Mouse (Mus musculus): ENCODE results near the gene Agpat4. TPM values are rescaled to one million over a fixed set of nuclear protein-coding genes. Genes with fewer than 3 reads are reported as not detected.
A peak's percentile ranks its signal among the peaks of the same experiment; 100 is the strongest.

Agpat4 gene
- polyA plus RNA-seq, 1 experiment from 2014 or later, result 58.2 TPM

GRCm38 (mm10) chr17:12225227-12225626 lies 106.7 kb downstream of the Agpat4 start:
- TF ChIP-seq CTCF (IDR thresholded peaks at IDR 0.05) (peak; percentile 31), EP300 (IDR thresholded peaks at IDR 0.05) (no peak)
- Histone ChIP-seq H3K4me1 (ENCODE audit: insufficient read depth, low read depth, low read length) (no peaks in the 10 kb centered on the region), H3K4me2 (replicated peaks; ENCODE audit: low read depth, low read length) (no peak overlapping the region), H3K36me3 (ENCODE audit: insufficient read depth, low read length) (peaks cover 13% of the 10 kb centered on the region; the same call in 1 of the 2 replicates), H3K4me3 (ENCODE audit: low read depth, low read length) (no peak overlapping the region), H3K27me3 (replicated peaks; ENCODE audit: insufficient read depth, low read length) (no peaks in the 10 kb centered on the region), H3K9ac (replicated peaks; ENCODE audit: low read depth) (no peak overlapping the region), H3K9me3 (ENCODE audit: low read length) (no peaks in the 10 kb centered on the region), H3K27ac (ENCODE audit: low read length) (no peak overlapping the region)
- DNase-seq (ENCODE audit: low spot score) (no peak), ATAC-seq (no peak)
- 35% methylated on average over 1 of the region's 1 CpGs for WGBS

- DNase-seq (ENCODE audit: low spot score) (peak; percentile 74), ATAC-seq (no peak)
- 46% methylated on average over 12 of the region's 12 CpGs for WGBS
- TF ChIP-seq EP300 (IDR thresholded peaks at IDR 0.05), result no peak
- TF ChIP-seq CTCF (IDR thresholded peaks at IDR 0.05), result peak; percentile 78
- H3K27me3 ChIP-seq (replicated peaks; ENCODE audit: insufficient read depth, low read length), result no peaks in the 10 kb centered on the region
- H3K9ac ChIP-seq (replicated peaks; ENCODE audit: low read depth), result no peak overlapping the region
- H3K9me3 ChIP-seq (ENCODE audit: low read length), result no peaks in the 10 kb centered on the region
- H3K36me3 ChIP-seq (ENCODE audit: insufficient read depth, low read length), result peaks cover 11% of the 10 kb centered on the region; the same call in 1 of the 2 replicates
- H3K4me1 ChIP-seq (ENCODE audit: insufficient read depth, low read depth, low read length), result no peaks in the 10 kb centered on the region
- no peak overlapping the region for H3K4me3 ChIP-seq (ENCODE audit: low read depth, low read length)
- H3K27ac ChIP-seq (ENCODE audit: low read length), result no peak overlapping the region
- H3K4me2 ChIP-seq (replicated peaks; ENCODE audit: low read depth, low read length), result no peak overlapping the region
These were observed 108.0 kb downstream of the Agpat4 start for GRCm38 (mm10) chr17:12226551-12226950.

- Histone ChIP-seq H3K27me3 (replicated peaks; ENCODE audit: insufficient read depth, low read length) (no peaks in the 10 kb centered on the region), H3K27ac (ENCODE audit: low read length) (no peak overlapping the region), H3K4me2 (replicated peaks; ENCODE audit: low read depth, low read length) (no peak overlapping the region), H3K9ac (replicated peaks; ENCODE audit: low read depth) (no peak overlapping the region), H3K36me3 (ENCODE audit: insufficient read depth, low read length) (peaks cover 13% of the 10 kb centered on the region; the same call in 1 of the 2 replicates), H3K4me3 (ENCODE audit: low read depth, low read length) (no peak overlapping the region), H3K9me3 (ENCODE audit: low read length) (no peaks in the 10 kb centered on the region), H3K4me1 (ENCODE audit: insufficient read depth, low read depth, low read length) (no peaks in the 10 kb centered on the region)
- 71% methylated on average over 10 of the region's 10 CpGs for WGBS
- no peak for DNase-seq (ENCODE audit: low spot score)
- ATAC-seq, result no peak
- no peak for TF ChIP-seq CTCF (IDR thresholded peaks at IDR 0.05)
- TF ChIP-seq EP300 (IDR thresholded peaks at IDR 0.05), result no peak
These were observed 109.5 kb downstream of the Agpat4 start for GRCm38 (mm10) chr17:12228001-12228400.

GRCm38 (mm10) chr17:12228471-12228870 lies 110.0 kb downstream of the Agpat4 start:
- H3K4me3 ChIP-seq (ENCODE audit: low read depth, low read length), result no peak overlapping the region
- H3K27me3 ChIP-seq (replicated peaks; ENCODE audit: insufficient read depth, low read length), result no peaks in the 10 kb centered on the region
- no peak overlapping the region for H3K4me2 ChIP-seq (replicated peaks; ENCODE audit: low read depth, low read length)
- H3K36me3 ChIP-seq (ENCODE audit: insufficient read depth, low read length), result peaks cover 13% of the 10 kb centered on the region; the same call in 1 of the 2 replicates
- H3K9ac ChIP-seq (replicated peaks; ENCODE audit: low read depth), result no peak overlapping the region
- WGBS, result 86% methylated on average over 7 of the region's 7 CpGs
- no peaks in the 10 kb centered on the region for H3K9me3 ChIP-seq (ENCODE audit: low read length)
- DNase-seq (ENCODE audit: low spot score), result no peak
- ATAC-seq, result no peak
- H3K4me1 ChIP-seq (ENCODE audit: insufficient read depth, low read depth, low read length), result no peaks in the 10 kb centered on the region
- H3K27ac ChIP-seq (ENCODE audit: low read length), result no peak overlapping the region
- TF ChIP-seq CTCF (IDR thresholded peaks at IDR 0.05), result no peak
- no peak for TF ChIP-seq EP300 (IDR thresholded peaks at IDR 0.05)

- no peak for TF ChIP-seq CTCF (IDR thresholded peaks at IDR 0.05)
- no peak for TF ChIP-seq EP300 (IDR thresholded peaks at IDR 0.05)
- Histone ChIP-seq H3K36me3 (ENCODE audit: insufficient read depth, low read length) (peaks cover 13% of the 10 kb centered on the region; the same call in 1 of the 2 replicates), H3K27me3 (replicated peaks; ENCODE audit: insufficient read depth, low read length) (no peaks in the 10 kb centered on the region), H3K4me3 (ENCODE audit: low read depth, low read length) (no peak overlapping the region), H3K4me1 (ENCODE audit: insufficient read depth, low read depth, low read length) (no peaks in the 10 kb centered on the region), H3K9me3 (ENCODE audit: low read length) (no peaks in the 10 kb centered on the region), H3K9ac (replicated peaks; ENCODE audit: low read depth) (no peak overlapping the region), H3K4me2 (replicated peaks; ENCODE audit: low read depth, low read length) (no peak overlapping the region), H3K27ac (ENCODE audit: low read length) (no peak overlapping the region)
- no peak for DNase-seq (ENCODE audit: low spot score)
- peak; percentile 38; the same call in 1 of the 2 replicates for ATAC-seq
- 82% methylated on average over 9 of the region's 9 CpGs for WGBS
These were observed 111.3 kb downstream of the Agpat4 start for GRCm38 (mm10) chr17:12229756-12230155.

GRCm38 (mm10) chr17:12230167-12230566 lies 111.7 kb downstream of the Agpat4 start:
- Histone ChIP-seq H3K9me3 (ENCODE audit: low read length) (no peaks in the 10 kb centered on the region), H3K36me3 (ENCODE audit: insufficient read depth, low read length) (peaks cover 17% of the 10 kb centered on the region; the same call in 1 of the 2 replicates), H3K27me3 (replicated peaks; ENCODE audit: insufficient read depth, low read length) (no peaks in the 10 kb centered on the region), H3K4me2 (replicated peaks; ENCODE audit: low read depth, low read length) (no peak overlapping the region), H3K4me3 (ENCODE audit: low read depth, low read length) (no peak overlapping the region), H3K27ac (ENCODE audit: low read length) (no peak overlapping the region), H3K4me1 (ENCODE audit: insufficient read depth, low read depth, low read length) (no peaks in the 10 kb centered on the region), H3K9ac (replicated peaks; ENCODE audit: low read depth) (no peak overlapping the region)
- 75% methylated on average over 6 of the region's 6 CpGs for WGBS
- TF ChIP-seq EP300 (IDR thresholded peaks at IDR 0.05), result no peak
- TF ChIP-seq CTCF (IDR thresholded peaks at IDR 0.05), result no peak
- ATAC-seq, result peak; percentile 30; the same call in 1 of the 2 replicates
- DNase-seq (ENCODE audit: low spot score), result no peak

- no peaks in the 10 kb centered on the region for H3K27me3 ChIP-seq (replicated peaks; ENCODE audit: insufficient read depth, low read length)
- TF ChIP-seq EP300 (IDR thresholded peaks at IDR 0.05) (no peak), CTCF (IDR thresholded peaks at IDR 0.05) (no peak)
- ATAC-seq, result no peak
- H3K36me3 ChIP-seq (ENCODE audit: insufficient read depth, low read length), result peaks cover 19% of the 10 kb centered on the region
- H3K4me1 ChIP-seq (ENCODE audit: insufficient read depth, low read depth, low read length), result no peaks in the 10 kb centered on the region
- H3K9me3 ChIP-seq (ENCODE audit: low read length), result no peaks in the 10 kb centered on the region
- 77% methylated on average over 7 of the region's 7 CpGs for WGBS
- no peak overlapping the region for H3K9ac ChIP-seq (replicated peaks; ENCODE audit: low read depth)
- no peak overlapping the region for H3K27ac ChIP-seq (ENCODE audit: low read length)
- no peak for DNase-seq (ENCODE audit: low spot score)
- H3K4me3 ChIP-seq (ENCODE audit: low read depth, low read length), result no peak overlapping the region
- no peak overlapping the region for H3K4me2 ChIP-seq (replicated peaks; ENCODE audit: low read depth, low read length)
These were observed 112.6 kb downstream of the Agpat4 start for GRCm38 (mm10) chr17:12231087-12231486.

Data from lung, postnatal 0 days (tissue).